Mouse (Mus musculus) liver, embryonic 14 days (tissue): ENCODE measurements around the gene Denr. TPM values are rescaled to one million over a fixed set of nuclear protein-coding genes. Genes with fewer than 3 reads are reported as not detected.

Experiments used
- polyA plus RNA-seq: library from polyadenylated mRNA; depleted of rRNA; stranded (reverse); fragments of >200 nt; gene quantifications from 2 replicates; pipeline ENCODE4 v1.2.3, GENCODE M21; 2012; rRNA removed

Denr gene
- polyA plus RNA-seq = 21.9 and 23.9 TPM in 2 replicates

DNA sequence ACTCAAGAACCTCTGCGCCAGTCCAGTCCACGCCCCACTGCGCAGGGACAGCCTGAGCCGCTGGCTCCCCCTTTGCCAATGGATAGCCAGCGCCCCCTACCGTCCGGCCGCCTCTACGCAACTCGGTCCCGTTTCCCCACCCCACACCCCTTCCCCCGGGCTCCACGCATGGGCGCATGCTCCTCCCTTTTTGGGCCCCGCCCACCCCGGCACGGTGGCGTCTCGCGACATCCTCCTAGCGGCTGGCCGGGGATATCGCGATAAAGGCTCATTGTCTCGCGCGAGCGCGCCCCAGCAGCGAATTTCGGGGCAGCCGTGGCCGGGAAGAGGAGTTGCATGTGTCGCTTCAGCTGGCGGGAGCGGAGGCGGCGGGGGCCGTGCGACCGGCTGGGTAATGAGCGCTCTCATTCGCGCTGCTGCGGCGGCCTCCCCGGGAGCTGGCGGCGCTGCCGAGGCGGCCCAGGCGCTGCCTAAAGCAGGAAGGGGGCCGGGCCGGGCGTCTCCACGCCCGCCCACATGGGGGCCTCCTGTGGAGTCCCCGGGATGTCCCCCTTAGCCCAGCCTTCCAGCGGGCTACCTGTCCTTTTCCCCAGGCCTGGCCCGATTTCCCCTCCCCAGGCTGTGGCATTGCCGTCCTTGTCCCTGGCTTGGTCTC lies at the start of gene Denr:
Denr (plus strand) TSS at position 200 of the 655 bp plus-strand sequence.

DNA sequence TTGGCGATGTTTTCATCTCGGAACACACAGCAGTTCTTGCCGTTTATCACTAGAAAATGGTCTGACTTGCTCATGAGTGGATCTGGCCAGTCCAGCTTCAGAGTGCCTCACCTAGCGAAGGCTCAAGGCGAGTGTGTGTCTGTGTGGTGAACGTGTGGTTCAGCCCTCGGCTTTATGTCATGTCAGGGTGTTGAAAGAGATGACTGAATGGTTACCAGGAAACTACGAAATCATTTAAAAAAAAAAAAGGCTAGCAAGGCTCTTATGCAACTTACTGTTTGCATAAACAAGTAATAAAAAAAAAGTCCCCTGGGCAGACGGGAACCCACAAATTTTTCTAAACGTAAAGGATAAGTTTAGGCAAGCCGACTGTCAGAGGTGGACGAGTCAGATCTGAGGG lies 41.6 kb upstream of the Denr start, which contains the start of gene Hcar2:
Hcar2 (minus strand) TSS at position 135 of the 400 bp plus-strand sequence.

DNA sequence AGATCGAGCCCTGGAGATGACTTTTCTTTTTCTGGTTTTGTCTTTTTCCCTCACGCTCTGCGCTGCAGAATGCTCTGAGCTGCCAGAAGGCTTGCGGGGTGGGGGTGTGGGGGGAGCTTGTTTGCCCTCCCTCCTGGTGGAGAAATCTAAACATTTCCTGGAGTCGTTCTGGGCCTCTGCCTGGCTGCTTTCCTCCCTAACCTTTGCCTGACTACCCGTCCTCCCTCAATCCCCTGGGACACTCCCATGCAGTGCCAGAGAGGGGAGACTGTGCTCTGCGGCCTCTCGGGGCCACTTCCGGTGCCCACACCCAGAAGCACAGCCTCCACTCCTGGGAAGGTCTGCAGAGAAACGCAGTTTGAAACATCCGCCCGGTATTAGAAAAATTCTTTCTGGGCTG lies 27.0 kb upstream of the Denr start, which contains the start of gene Hcar1:
Hcar1 (minus strand) TSS at position 93 of the 400 bp plus-strand sequence.

DNA sequence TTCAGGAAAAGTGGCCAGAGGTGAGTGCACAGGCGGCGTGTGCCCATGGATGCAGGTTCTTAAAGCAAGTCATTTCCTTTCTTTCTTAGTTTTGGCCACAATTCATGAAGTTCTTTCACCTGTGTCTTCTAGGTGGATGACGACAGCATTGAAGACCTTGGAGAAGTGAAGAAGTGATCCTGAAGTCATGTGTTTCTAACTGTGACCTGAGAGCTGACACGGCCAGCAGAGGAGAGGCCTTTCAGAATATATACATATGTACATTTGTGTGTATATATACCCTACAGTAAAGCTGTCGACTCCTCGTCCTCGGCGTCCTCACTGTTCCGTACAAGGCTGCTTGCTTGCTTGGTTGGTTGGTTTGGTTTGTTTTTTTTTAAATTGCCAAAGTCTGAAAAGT lies 20.1 kb downstream of the Denr start, which contains the start of gene Gm43518:
Gm43518 (plus strand) TSS at position 301 of the 400 bp plus-strand sequence.

DNA sequence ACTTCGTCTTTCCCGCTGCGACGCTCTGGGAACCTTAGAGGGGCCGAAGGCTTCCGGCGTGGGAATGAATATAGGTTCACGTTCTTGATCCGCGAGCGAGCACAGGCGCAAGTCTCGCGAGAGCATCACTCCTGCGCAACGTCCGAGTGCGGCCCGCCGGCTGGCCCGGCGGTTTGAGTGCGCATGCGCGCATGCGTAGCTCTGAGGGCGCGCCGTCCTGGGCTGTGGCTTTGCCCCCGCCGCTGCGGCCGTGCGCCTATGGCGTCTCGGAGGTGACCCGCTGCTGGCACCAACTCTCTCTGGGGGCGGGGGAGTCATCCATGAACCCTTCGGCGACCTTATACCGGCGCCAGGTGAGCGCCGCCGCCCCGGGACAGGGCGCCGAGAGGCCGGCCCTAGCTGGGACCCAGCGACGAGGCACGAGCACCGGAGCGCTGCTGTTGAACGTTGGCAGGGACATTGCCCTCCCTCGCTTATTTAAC lies 23.6 kb downstream of the Denr start, which contains the start of gene Ccdc62:
Ccdc62 (plus strand) TSS at position 172 of the 482 bp plus-strand sequence.

DNA sequence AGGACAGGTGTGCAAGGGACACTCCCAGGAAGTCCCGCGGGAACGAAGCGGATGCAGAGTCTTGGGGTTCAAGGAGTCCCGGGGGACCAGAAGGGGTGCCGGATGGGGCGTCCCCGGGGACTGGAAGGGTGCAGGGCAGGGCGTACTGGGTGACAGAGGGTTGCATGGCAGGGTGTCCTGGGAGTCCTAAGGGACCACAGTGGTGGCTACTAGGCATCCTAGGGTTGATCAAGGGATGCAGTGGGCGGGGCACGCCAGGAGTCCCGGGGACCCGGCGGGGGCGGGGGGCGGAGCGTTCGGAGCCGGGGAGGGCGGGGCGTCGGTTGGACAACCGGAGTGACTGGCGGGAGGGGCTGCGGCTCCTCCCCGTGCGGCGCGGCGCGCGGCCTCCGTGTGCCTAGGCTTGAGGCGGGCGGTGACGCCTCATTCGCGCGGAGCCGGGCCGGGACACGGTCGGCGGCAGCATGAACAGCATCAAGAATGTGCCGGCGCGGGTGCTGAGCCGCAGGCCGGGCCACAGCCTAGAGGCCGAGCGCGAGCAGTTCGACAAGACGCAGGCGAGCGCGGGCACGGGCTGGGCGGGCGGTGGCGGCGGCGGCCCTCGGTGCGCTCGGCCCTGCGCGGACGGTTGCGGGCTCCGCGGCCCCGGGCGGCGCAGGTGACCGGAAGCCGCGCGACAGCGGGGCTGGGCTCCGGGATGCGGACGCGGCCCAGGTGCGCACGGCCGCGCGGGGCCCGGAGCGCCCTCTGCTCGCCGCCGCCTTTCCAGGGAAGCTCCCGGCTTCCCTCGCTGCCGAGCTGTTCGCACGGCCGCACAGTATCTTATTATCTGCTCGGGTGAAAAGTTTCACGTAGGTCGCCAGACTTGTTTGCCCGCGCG lies 66.6 kb downstream of the Denr start, which contains the start of gene Hip1r:
Hip1r (plus strand) TSS at position 330 of the 880 bp plus-strand sequence.

Other genes with a start within 250 kb of the Denr start
- gene Clip1, start 222.6 kb upstream of the Denr start, polyA plus RNA-seq = 5.9 and 7.0 TPM in 2 replicates
- gene Zcchc8, start 186.1 kb upstream of the Denr start, polyA plus RNA-seq = 25.3 and 26.7 TPM in 2 replicates
- 43.6 TPM in 2 replicates for gene Rsrc2, start 157.8 kb upstream of the Denr start, polyA plus RNA-seq
- 19.9 and 25.5 TPM in 2 replicates for gene Kntc1, start 157.5 kb upstream of the Denr start, polyA plus RNA-seq
- gene Hcar2, start 41.7 kb upstream of the Denr start, polyA plus RNA-seq = 0.16 and 0.20 TPM in 2 replicates
- 0.05 and 0.07 TPM in 2 replicates for gene Hcar1, start 27.2 kb upstream of the Denr start, polyA plus RNA-seq
- 0.27 and 0.51 TPM in 2 replicates for gene Gm43518, start 20.2 kb downstream of the Denr start, polyA plus RNA-seq
- gene Ccdc62, start 23.5 kb downstream of the Denr start, polyA plus RNA-seq = 2.7 and 4.0 TPM in 2 replicates
- 6.4 and 7.1 TPM in 2 replicates for gene Hip1r, start 66.5 kb downstream of the Denr start, polyA plus RNA-seq
- gene Vps37b, start 125.1 kb downstream of the Denr start, polyA plus RNA-seq = 10.6 and 11.9 TPM in 2 replicates
- 2.2 and 2.7 TPM in 2 replicates for gene Abcb9, start 188.6 kb downstream of the Denr start, polyA plus RNA-seq
- 9.4 and 10.4 TPM in 2 replicates for gene Ogfod2, start 205.1 kb downstream of the Denr start, polyA plus RNA-seq
- gene Arl6ip4, start 208.9 kb downstream of the Denr start, polyA plus RNA-seq = 51.5 and 58.2 TPM in 2 replicates